Mouse (Mus musculus) lung, embryonic 14.5 days (tissue): Measurements from ENCODE around the gene Cks1b. TPM values are rescaled to one million over a fixed set of nuclear protein-coding genes. Genes with fewer than 3 reads are reported as not detected.

ENCODE experiments used
- ATAC-seq: fragments of 200-750 bp; cut with Nextera tagmentation; 2 replicates; pipeline ENCODE4 v1.8.0; 2017; ENCODE audit warnings: mild to moderate bottlenecking, moderate TSS enrichment, moderate library complexity; ENCODE audit not compliant: insufficient read depth
- DNase-seq: peaks from one replicate; pipeline ENCODE4 v3.0.0-alpha.2; 2015
- H3K27ac ChIP-seq: fragments of 300-500 bp; sonication (generic); 2 replicates; pipeline ENCODE4 v1.5.1; 2014; ENCODE audit warnings: low read depth, mild to moderate bottlenecking, moderate library complexity
- H3K27me3 ChIP-seq: fragments of 300-500 bp; sonication (generic); 2 replicates; pipeline ENCODE4 v1.6.1; 2014; ENCODE audit warnings: low read length, control low read depth; ENCODE audit not compliant: insufficient read depth
- H3K36me3 ChIP-seq: fragments of 300-500 bp; sonication (generic); 2 replicates; pipeline ENCODE4 v1.6.1; 2014; ENCODE audit warnings: control low read depth; ENCODE audit not compliant: insufficient read depth
- H3K4me1 ChIP-seq: fragments of 300-500 bp; sonication (generic); 2 replicates; pipeline ENCODE4 v1.6.1; 2014; ENCODE audit warnings: antibody characterized with exemption, control low read depth; ENCODE audit not compliant: insufficient read depth
- H3K4me2 ChIP-seq: fragments of 300-500 bp; sonication (generic); 2 replicates; pipeline ENCODE4 v1.6.1; 2014; ENCODE audit warnings: mild to moderate bottlenecking
- H3K4me3 ChIP-seq: fragments of 300-500 bp; sonication (generic); 2 replicates; pipeline ENCODE4 v1.5.1; 2014; ENCODE audit warnings: low read depth, low read length
- H3K9ac ChIP-seq: fragments of 300-500 bp; sonication (generic); 2 replicates; pipeline ENCODE4 v1.6.1; 2014
- H3K9me3 ChIP-seq: fragments of 300-500 bp; sonication (generic); 2 replicates; pipeline ENCODE4 v1.6.1; 2016; ENCODE audit warnings: low read depth, low read length, control low read depth
- CTCF ChIP-seq: IDR thresholded peaks from 2 replicates; pipeline ENCODE4 v1.5.1; 2016; ENCODE audit warnings: antibody characterized with exemption, low read depth
- WGBS: fragments of 180-500 bp; shearing (Covaris S2); extraction: QIAGEN DNeasy Blood & Tissue Kit; methylation state at CpG from one replicate; pipeline ENCODE4 v1.1.7; 2014; 5-methylcytosine and 5-hydroxymethylcytosine counted together
- polyA plus RNA-seq: library from polyadenylated mRNA; unstranded; fragments of >200 nt; fragmentation: Nextera tagmentation; extraction: Ambion mirVana; gene quantifications from 2 replicates; pipeline ENCODE4 v1.2.1, GENCODE M21; 2014

The Cks1b gene
- polyA plus RNA-seq, 1 experiment from 2014 or later, result 692 TPM

DNA sequence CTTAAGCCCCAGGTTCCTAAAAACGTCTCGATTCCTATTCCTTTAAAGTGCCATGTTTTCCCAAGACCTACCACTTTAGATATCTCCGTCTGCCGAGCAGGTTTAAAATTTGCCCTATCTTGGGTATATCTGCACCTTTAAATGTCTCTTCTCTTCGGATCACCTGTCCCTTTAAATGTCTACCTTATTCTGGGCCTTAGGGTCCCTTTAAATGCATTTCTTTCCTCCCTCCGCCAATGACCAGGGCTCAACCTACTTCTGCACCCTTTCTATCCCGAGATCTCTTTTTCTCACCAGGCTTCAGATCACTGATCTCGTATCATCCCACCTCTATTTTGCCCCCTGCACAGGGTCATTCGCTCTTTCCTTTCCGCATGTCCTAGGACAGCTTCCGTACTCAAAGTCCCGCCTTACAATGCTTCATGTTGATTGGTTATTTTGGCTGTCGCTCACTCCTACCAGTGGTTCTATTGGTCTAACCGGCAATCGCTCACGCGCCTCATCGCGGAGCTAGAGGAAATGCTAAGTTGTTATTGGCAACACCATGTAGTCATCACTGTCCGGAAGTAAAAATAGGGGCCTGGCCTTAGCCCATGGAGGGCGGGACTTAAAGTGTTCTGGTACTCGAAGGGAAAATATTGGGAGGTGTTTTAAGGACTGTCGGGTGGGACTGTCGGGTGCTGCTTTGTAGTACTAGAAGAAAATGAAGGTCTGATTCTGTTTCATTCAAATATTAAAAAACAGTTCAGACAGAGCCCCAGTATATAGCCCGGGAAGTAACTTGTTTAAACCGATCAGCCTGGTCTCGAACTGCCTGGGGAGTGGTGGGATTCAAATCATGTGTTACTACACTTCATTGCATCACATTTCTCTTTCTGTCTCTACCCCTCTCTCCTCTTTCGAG lies 6.4 kb downstream of the Cks1b start, which contains the start of gene Flad1:
Gene Flad1 (minus strand): TSS at position 381 of the 904 bp plus-strand sequence.
- DNase-seq (peak; percentile 100), ATAC-seq (peak; percentile 100)
- Histone ChIP-seq H3K4me3 (peak within 1 kb of the TSS; percentile 57), H3K4me1 (peaks cover 6% of the 10 kb centered on the region; the same call in 1 of the 2 replicates), H3K9ac (peak within 1 kb of the TSS; percentile 56), H3K27me3 (no peaks in the 10 kb centered on the region), H3K27ac (peak within 1 kb of the TSS; percentile 50; the same call in 1 of the 2 replicates), H3K36me3 (peaks cover 49% of the 10 kb centered on the region), H3K4me2 (peak within 1 kb of the TSS; percentile 76), H3K9me3 (no peaks in the 10 kb centered on the region)
- 5% methylated on average over 28 of the region's 28 CpGs for WGBS
- TF ChIP-seq CTCF, result no peak

DNA sequence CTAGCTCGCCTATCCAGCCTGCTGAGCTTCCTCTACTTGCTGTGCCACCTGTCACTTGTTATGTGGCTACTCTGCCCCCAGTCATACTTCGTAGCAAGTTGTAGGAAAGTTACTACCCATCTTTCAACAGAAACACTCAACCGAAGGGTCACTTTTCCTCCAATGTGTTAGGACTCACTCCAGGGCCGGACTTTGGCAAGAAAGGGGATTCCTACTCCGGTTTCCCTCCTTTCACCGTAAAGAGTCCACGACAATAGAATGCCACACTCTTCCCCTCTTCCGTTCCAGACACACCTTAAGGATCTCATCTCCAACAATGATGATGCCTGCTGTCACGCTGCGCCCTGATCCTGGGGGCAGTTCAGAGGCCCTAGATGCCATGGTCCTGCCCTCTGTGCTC lies 7.3 kb downstream of the Cks1b start:
- ATAC-seq (no peak), DNase-seq (no peak)
- no peak overlapping the region for H3K27ac ChIP-seq
- H3K4me3 ChIP-seq, result peak overlapping the region; percentile 57
- peak overlapping the region; percentile 56 for H3K9ac ChIP-seq
- no peaks in the 10 kb centered on the region for H3K9me3 ChIP-seq
- no peaks in the 10 kb centered on the region for H3K27me3 ChIP-seq
- 0 out of 2 replicates have a peak, but pooled peaks cover 3% of the 10 kb centered on the region for H3K4me1 ChIP-seq
- H3K36me3 ChIP-seq, result peaks cover 41% of the 10 kb centered on the region
- H3K4me2 ChIP-seq, result peak overlapping the region; percentile 76
- WGBS, result 73% methylated on average over 10 of the region's 10 CpGs
- no peak for TF ChIP-seq CTCF

DNA sequence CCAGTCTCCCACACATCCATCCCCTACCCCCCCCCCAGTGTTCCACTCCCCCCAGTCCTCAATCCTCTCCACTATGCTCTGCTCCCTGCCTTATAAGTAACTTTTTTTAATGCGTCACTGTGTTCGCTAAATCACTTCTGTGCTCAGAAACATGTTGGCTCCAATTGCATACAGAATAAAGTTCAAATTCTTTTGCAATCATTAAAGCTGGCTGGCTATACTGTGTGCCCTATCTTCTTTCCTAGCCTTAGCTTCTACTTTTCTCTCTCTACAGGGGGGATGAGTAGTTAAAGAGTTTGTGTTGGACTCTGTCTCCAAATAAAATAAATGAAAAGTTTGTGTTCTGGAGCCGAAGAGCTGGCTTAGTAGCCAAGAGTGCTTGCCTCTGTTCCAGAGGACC lies 8.5 kb downstream of the Cks1b start:
- ATAC-seq (no peak), DNase-seq (no peak)
- Histone ChIP-seq H3K27me3 (no peaks in the 10 kb centered on the region), H3K4me1 (0 out of 2 replicates have a peak, but pooled peaks cover 3% of the 10 kb centered on the region), H3K9ac (no peak overlapping the region), H3K9me3 (no peaks in the 10 kb centered on the region), H3K4me3 (no peak overlapping the region), H3K4me2 (no peak overlapping the region), H3K27ac (no peak overlapping the region), H3K36me3 (peaks cover 29% of the 10 kb centered on the region)
- TF ChIP-seq CTCF, result no peak
- WGBS, result 93% methylated on average over 3 of the region's 3 CpGs

DNA sequence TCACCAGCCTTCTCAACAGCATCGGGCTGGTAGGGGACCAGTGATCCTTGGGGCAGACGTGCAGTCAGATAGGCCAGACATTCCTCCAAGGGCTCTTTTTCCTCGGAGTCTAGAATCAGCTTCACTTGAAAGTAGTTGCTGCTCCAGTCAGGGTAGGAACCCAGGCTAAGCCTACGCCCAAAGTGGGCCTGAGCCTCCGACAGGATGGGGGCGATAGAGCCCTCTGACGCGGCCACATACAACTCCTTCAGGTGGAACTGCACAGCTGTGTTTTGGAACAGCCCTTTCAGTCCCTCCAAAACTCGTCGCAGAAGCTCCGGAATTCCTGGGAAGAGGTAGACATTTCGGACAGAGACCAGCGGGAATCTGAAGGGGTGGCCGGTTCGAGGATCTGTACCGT lies 9.7 kb downstream of the Cks1b start:
- no peak overlapping the region for H3K4me3 ChIP-seq
- H3K36me3 ChIP-seq, result peaks cover 24% of the 10 kb centered on the region; the same call in 1 of the 2 replicates
- TF ChIP-seq CTCF, result no peak
- H3K9ac ChIP-seq, result no peak overlapping the region
- no peaks in the 10 kb centered on the region for H3K27me3 ChIP-seq
- DNase-seq (no peak), ATAC-seq (no peak)
- H3K4me2 ChIP-seq, result no peak overlapping the region
- H3K4me1 ChIP-seq, result 0 out of 2 replicates have a peak, but pooled peaks cover 3% of the 10 kb centered on the region
- H3K9me3 ChIP-seq, result no peaks in the 10 kb centered on the region
- no peak overlapping the region for H3K27ac ChIP-seq
- 52% methylated on average over 16 of the region's 16 CpGs for WGBS

DNA sequence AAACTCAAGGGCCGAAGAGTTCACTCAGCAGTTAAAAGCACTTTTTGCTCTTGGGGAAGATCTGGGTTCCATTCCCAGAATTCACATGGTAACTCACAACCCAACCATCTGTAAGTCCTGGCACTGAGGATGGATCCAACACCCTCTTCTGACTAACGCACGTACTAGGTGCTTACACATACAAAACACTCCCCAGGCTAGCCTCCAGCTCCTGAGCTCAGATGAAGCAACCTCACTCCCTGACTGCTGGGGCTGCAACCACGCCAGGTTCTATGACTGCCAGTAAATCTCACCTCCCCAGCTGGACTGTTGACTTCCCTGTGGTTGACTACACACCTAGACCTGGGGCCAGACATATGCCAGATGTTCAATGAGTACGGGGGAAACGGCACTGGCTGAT lies 11.3 kb downstream of the Cks1b start:
- no peaks in the 10 kb centered on the region for H3K4me1 ChIP-seq
- 83% methylated on average over 6 of the region's 6 CpGs for WGBS
- peaks cover 24% of the 10 kb centered on the region; the same call in 1 of the 2 replicates for H3K36me3 ChIP-seq
- no peak for TF ChIP-seq CTCF
- no peak overlapping the region for H3K9ac ChIP-seq
- no peak overlapping the region for H3K4me3 ChIP-seq
- no peaks in the 10 kb centered on the region for H3K27me3 ChIP-seq
- H3K4me2 ChIP-seq, result no peak overlapping the region
- DNase-seq (no peak), ATAC-seq (no peak)
- no peaks in the 10 kb centered on the region for H3K9me3 ChIP-seq
- no peak overlapping the region for H3K27ac ChIP-seq

DNA sequence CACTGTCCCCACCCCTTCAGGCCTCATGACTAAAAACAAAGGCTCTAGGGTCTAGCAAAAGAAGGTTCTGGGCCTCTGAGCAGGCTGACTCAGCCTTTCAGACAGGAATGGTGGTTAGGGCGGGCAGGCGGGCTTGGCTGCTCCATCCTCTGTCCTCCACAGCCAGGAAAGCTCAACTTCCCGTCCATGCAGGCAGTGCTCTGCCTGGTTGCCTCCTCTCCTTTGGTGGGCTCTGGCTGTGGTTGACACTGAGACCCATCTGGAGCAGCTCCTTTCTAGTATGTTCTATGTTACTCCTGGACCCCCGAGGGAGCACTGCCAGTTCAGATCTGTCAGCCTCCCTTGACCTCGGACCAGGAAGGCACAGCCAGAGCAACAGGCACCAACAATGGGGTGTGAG lies 15.5 kb downstream of the Cks1b start, which contains the start of gene Lenep:
Gene Lenep (minus strand): TSS at position 101 of the 400 bp plus-strand sequence.
- Histone ChIP-seq H3K9me3 (no peaks in the 10 kb centered on the region), H3K4me1 (no peaks in the 10 kb centered on the region), H3K27ac (no peak within 1 kb of the TSS), H3K36me3 (peaks cover 12% of the 10 kb centered on the region; the same call in 1 of the 2 replicates), H3K4me3 (no peak within 1 kb of the TSS), H3K27me3 (no peaks in the 10 kb centered on the region), H3K9ac (no peak within 1 kb of the TSS), H3K4me2 (no peak within 1 kb of the TSS)
- DNase-seq (no peak), ATAC-seq (no peak)
- WGBS, result 88% methylated on average over 5 of the region's 5 CpGs
- TF ChIP-seq CTCF, result no peak

DNA sequence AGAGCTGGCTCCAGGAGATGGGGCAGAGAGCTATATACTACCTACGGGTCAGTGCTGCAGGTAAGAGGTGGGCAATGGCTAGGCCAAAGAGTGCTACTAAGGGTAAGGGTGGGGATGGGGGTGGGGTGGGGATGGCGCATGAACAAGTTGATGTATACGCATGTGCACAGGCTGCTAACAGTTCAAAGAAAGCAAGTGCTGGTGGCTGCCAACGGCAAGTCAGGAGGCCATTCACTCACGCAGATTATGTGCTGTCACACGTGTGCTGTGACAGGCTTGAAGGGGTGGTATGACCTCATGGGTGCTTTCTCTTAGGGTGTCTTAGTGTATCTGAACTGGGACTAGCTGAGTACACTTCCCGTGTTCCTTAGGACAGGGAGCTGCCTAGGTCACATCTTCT lies 16.9 kb downstream of the Cks1b start:
- Histone ChIP-seq H3K9ac (no peak overlapping the region), H3K4me3 (no peak overlapping the region), H3K9me3 (no peaks in the 10 kb centered on the region), H3K27ac (no peak overlapping the region), H3K4me1 (no peaks in the 10 kb centered on the region), H3K36me3 (0 out of 2 replicates have a peak, but pooled peaks cover 6% of the 10 kb centered on the region), H3K27me3 (no peaks in the 10 kb centered on the region), H3K4me2 (no peak overlapping the region)
- WGBS, result 78% methylated on average over 7 of the region's 7 CpGs
- ATAC-seq, result no peak
- TF ChIP-seq CTCF, result no peak
- DNase-seq, result no peak
